Mouse (Mus musculus): ENCODE measurements around the gene Arhgap10. TPM values are rescaled to one million over a fixed set of nuclear protein-coding genes. Genes with fewer than 3 reads are reported as not detected.

Gene Arhgap10
- total and polyA plus RNA-seq, 2 experiments from 2014 or later, result 3.3 to 4.5 TPM

DNA sequence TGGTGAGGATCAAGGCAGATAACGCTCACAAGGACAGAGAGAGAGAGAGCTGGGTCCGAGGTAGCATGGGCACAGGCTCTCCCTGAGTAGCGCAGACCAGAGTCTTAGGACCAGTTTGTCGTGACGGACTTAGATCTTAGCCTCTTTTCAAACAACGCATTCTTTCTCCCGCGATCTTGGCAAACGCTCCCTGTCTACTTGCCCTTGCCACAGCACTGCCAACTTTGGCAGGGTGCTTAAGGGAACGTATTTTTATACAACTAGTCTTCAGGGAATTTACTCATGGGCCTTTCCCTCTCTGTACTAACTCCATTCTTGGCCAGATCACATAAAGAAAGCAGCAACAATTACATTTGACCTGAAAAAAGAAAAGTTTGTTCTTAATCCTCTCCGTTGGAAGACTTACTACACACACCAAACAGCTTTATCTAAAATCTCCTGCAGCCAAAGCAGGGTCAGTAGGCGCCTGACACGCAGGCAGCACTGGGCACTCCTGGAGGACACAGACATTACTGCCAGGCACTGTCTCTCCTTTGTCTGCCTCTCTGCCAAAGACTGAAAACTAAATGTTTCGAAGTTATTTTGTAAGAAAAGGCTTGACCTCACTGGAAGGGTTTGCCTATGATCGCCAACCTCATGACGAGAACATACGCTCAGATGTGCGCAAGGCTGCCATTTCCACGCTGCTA is 109.1 kb downstream of the Arhgap10 start:
- Histone ChIP-seq H3K4me1 (ENCODE audit: insufficient read depth) (no peaks in the 10 kb centered on the region), H3K4me3 (ENCODE audit: low read depth, low read length) (no peak overlapping the region), H3K4me2 (ENCODE audit: low read depth) (no peak overlapping the region), H3K27me3 (ENCODE audit: insufficient read depth, low read length) (no peaks in the 10 kb centered on the region), H3K27ac (ENCODE audit: low read depth, low read length) (no peak overlapping the region), H3K9ac (no peak overlapping the region), H3K9me3 (ENCODE audit: low read length) (no peaks in the 10 kb centered on the region), H3K36me3 (ENCODE audit: insufficient read depth) (no peaks in the 10 kb centered on the region)
- no peak for TF ChIP-seq CTCF (IDR thresholded peaks at IDR 0.05; ENCODE audit: low read depth)
- DNase-seq (peak; percentile 10), ATAC-seq (no peak)
- 80% methylated on average over 19 of the region's 19 CpGs for WGBS

DNA sequence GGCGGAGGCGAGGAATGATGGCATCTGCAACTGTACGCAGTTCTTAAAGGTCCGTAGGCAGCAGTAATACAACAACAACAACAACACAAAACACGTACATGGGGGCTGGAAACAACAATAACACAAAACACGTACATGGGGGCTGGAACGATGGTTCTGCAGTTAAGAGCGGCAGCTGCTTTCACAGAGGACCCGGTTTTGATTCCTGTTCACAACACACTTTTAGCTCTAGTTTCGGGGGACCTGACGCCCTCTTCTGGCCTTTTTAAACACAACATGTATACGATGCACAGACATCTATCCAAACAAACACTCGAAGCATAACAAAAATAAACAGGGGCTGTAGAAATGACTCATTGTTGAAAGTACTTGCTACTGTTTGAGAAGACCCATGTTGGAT is 110.9 kb downstream of the Arhgap10 start:
- H3K4me1 ChIP-seq (ENCODE audit: insufficient read depth), result no peaks in the 10 kb centered on the region
- no peak overlapping the region for H3K4me2 ChIP-seq (ENCODE audit: low read depth)
- WGBS, result 81% methylated on average over 13 of the region's 13 CpGs
- no peak overlapping the region for H3K27ac ChIP-seq (ENCODE audit: low read depth, low read length)
- H3K9me3 ChIP-seq (ENCODE audit: low read length), result no peaks in the 10 kb centered on the region
- no peak for ATAC-seq
- no peak overlapping the region for H3K4me3 ChIP-seq (ENCODE audit: low read depth, low read length)
- H3K9ac ChIP-seq, result no peak overlapping the region
- no peak for TF ChIP-seq CTCF (IDR thresholded peaks at IDR 0.05; ENCODE audit: low read depth)
- H3K36me3 ChIP-seq (ENCODE audit: insufficient read depth), result no peaks in the 10 kb centered on the region
- no peaks in the 10 kb centered on the region for H3K27me3 ChIP-seq (ENCODE audit: insufficient read depth, low read length)
- DNase-seq, result no peak

DNA sequence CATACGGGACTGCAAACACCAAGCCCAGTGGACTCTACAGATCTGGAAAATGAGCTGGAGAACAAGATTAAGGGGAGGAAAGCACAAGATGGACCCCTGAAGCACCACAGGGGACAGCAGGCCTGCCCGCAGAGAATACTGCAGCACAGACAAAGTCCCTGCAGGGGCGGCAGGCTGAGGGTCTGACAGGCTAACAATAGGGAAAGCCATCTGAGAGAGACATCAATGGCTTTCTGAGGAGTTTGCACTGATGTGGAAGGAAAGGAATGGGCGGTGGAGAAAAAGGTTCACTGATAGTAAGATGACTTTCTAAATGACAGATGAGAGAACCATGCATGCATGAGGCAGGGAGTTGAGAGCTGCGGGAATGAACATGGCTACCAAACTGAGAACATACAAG is 111.3 kb downstream of the Arhgap10 start:
- Histone ChIP-seq H3K4me3 (ENCODE audit: low read depth, low read length) (no peak overlapping the region), H3K36me3 (ENCODE audit: insufficient read depth) (no peaks in the 10 kb centered on the region), H3K27ac (ENCODE audit: low read depth, low read length) (no peak overlapping the region), H3K9ac (no peak overlapping the region), H3K4me2 (ENCODE audit: low read depth) (no peak overlapping the region), H3K9me3 (ENCODE audit: low read length) (no peaks in the 10 kb centered on the region), H3K4me1 (ENCODE audit: insufficient read depth) (no peaks in the 10 kb centered on the region), H3K27me3 (ENCODE audit: insufficient read depth, low read length) (no peaks in the 10 kb centered on the region)
- DNase-seq (no peak), ATAC-seq (no peak)
- whole genome bisulfite sequencing, result 40% methylated on average over 5 of the region's 5 CpGs
- TF ChIP-seq CTCF (IDR thresholded peaks at IDR 0.05; ENCODE audit: low read depth), result no peak

DNA sequence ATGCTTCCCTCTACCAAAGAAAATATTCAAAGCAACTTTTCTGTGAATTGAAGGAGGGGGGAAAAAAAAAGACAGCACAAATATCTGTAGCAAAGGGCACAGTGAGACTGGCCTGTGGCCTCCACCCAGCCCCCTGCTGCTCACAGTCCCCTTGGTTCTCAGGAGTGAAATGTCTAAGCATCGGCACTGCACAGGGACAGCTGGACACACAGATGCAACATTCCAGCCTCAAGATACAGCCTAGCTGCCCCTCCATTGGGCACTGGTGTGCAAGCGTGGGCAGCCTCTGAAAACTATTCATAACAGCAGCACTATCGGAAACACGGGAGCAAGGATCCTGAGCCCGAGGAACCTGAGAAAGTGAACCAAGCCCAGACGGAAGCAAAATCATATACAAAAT is 113.7 kb downstream of the Arhgap10 start:
- Histone ChIP-seq H3K36me3 (ENCODE audit: insufficient read depth) (no peaks in the 10 kb centered on the region), H3K4me1 (ENCODE audit: insufficient read depth) (no peaks in the 10 kb centered on the region), H3K27ac (ENCODE audit: low read depth, low read length) (no peak overlapping the region), H3K9ac (no peak overlapping the region), H3K4me3 (ENCODE audit: low read depth, low read length) (no peak overlapping the region), H3K9me3 (ENCODE audit: low read length) (no peaks in the 10 kb centered on the region), H3K4me2 (ENCODE audit: low read depth) (no peak overlapping the region), H3K27me3 (ENCODE audit: insufficient read depth, low read length) (no peaks in the 10 kb centered on the region)
- ATAC-seq, result no peak
- no peak for DNase-seq
- WGBS, result 77% methylated on average over 6 of the region's 6 CpGs
- TF ChIP-seq CTCF (IDR thresholded peaks at IDR 0.05; ENCODE audit: low read depth), result no peak

DNA sequence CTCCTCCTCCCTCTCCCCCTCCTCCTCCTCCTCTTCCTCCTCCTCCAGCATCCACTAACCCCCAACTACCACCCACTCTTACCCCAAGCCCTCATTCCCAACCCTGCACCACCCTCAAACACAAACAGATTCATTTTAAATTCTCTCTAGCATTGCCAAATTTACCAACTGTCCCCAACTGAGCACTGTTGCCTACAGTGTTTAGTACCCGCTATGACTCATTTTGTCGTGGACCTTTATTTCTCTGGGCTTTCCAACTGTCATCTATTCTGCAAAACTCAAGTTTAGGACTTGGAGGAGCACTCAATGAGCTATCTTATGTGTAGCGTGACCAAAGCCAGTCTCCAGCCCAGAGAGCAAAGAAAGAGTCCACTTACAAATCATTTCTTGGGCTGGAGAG is 115.8 kb downstream of the Arhgap10 start:
- WGBS, result 81% methylated on average over 3 of the region's 3 CpGs
- peaks cover 2% of the 10 kb centered on the region; the same call in 1 of the 2 replicates for H3K9me3 ChIP-seq (ENCODE audit: low read length)
- TF ChIP-seq CTCF (IDR thresholded peaks at IDR 0.05; ENCODE audit: low read depth), result no peak
- no peaks in the 10 kb centered on the region for H3K4me1 ChIP-seq (ENCODE audit: insufficient read depth)
- H3K4me2 ChIP-seq (ENCODE audit: low read depth), result no peak overlapping the region
- no peaks in the 10 kb centered on the region for H3K27me3 ChIP-seq (ENCODE audit: insufficient read depth, low read length)
- ATAC-seq, result no peak
- DNase-seq, result no peak
- H3K9ac ChIP-seq, result no peak overlapping the region
- no peak overlapping the region for H3K4me3 ChIP-seq (ENCODE audit: low read depth, low read length)
- no peaks in the 10 kb centered on the region for H3K36me3 ChIP-seq (ENCODE audit: insufficient read depth)
- H3K27ac ChIP-seq (ENCODE audit: low read depth, low read length), result no peak overlapping the region

DNA sequence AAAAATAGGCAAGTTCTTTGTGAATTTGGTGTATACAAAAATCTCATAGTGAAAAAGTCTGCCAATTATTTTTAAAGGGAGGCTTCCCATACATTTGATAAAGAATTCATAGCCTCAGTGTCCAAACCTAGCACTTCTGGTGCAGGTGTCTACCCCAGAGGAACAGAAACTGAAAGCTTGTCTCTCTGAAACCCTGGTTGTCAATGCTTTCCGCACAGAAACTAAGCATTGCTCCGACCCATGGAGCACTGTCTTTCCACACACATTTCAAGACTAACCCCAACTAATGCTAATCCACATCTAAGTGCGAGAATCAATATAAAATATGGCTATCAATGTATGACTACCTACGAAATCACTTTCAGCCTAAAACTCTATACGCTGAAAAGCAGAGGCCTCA is 116.6 kb downstream of the Arhgap10 start:
- H3K4me1 ChIP-seq (ENCODE audit: insufficient read depth), result no peaks in the 10 kb centered on the region
- 94% methylated on average over 5 of the region's 5 CpGs for WGBS
- H3K9me3 ChIP-seq (ENCODE audit: low read length), result peaks cover 6% of the 10 kb centered on the region; the same call in 1 of the 2 replicates
- H3K27ac ChIP-seq (ENCODE audit: low read depth, low read length), result no peak overlapping the region
- ATAC-seq (no peak), DNase-seq (no peak)
- no peak overlapping the region for H3K4me3 ChIP-seq (ENCODE audit: low read depth, low read length)
- H3K9ac ChIP-seq, result no peak overlapping the region
- H3K4me2 ChIP-seq (ENCODE audit: low read depth), result no peak overlapping the region
- H3K27me3 ChIP-seq (ENCODE audit: insufficient read depth, low read length), result no peaks in the 10 kb centered on the region
- TF ChIP-seq CTCF (IDR thresholded peaks at IDR 0.05; ENCODE audit: low read depth), result no peak
- no peaks in the 10 kb centered on the region for H3K36me3 ChIP-seq (ENCODE audit: insufficient read depth)

DNA sequence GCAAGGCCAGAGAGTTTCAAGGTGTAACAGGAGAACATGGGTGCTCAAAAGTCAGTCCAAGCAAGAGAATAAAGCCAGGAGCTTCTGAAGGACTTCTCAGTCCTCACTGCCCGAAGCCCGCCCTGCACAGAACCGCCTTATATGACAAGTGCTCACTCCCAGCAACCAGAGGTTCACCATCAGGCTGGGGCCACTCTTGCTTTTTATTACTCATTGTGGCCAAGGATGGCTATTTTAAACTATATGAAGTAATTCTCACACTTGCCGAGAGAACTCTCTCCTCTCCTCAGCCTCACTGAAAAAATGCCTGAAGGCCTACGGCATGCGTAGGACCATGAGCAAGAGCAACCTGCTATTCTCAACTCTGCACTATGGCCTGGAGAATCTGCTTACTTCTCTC is 133.7 kb downstream of the Arhgap10 start:
- H3K9ac ChIP-seq, result no peak overlapping the region
- H3K4me3 ChIP-seq (ENCODE audit: low read depth, low read length), result no peak overlapping the region
- H3K9me3 ChIP-seq (ENCODE audit: low read length), result no peaks in the 10 kb centered on the region
- DNase-seq (no peak), ATAC-seq (no peak)
- H3K4me1 ChIP-seq (ENCODE audit: insufficient read depth), result no peaks in the 10 kb centered on the region
- H3K4me2 ChIP-seq (ENCODE audit: low read depth), result no peak overlapping the region
- no peak for TF ChIP-seq CTCF (IDR thresholded peaks at IDR 0.05; ENCODE audit: low read depth)
- no peaks in the 10 kb centered on the region for H3K27me3 ChIP-seq (ENCODE audit: insufficient read depth, low read length)
- WGBS, result 97% methylated on average over 6 of the region's 6 CpGs
- no peak overlapping the region for H3K27ac ChIP-seq (ENCODE audit: low read depth, low read length)
- no peaks in the 10 kb centered on the region for H3K36me3 ChIP-seq (ENCODE audit: insufficient read depth)

Data from forebrain, postnatal 0 days (tissue).